Mouse (Mus musculus) intestine, embryonic 14.5 days (tissue): ENCODE results near the gene Tgm5. TPM values are rescaled to one million over a fixed set of nuclear protein-coding genes. Genes with fewer than 3 reads are reported as not detected.

ENCODE experiments used
- ATAC-seq: fragments of 200-750 bp; cut with Nextera tagmentation; replicated peaks from 2 replicates; pipeline ENCODE4 v1.8.0; 2017; ENCODE audit warnings: low read depth, moderate number of reproducible peaks, moderate TSS enrichment, moderate library complexity; ENCODE audit not compliant: low FRiP score, low TSS enrichment
- DNase-seq: peaks from one replicate; pipeline ENCODE4 v3.0.0-alpha.2; 2018; ENCODE audit warnings: low spot score
- H3K27ac ChIP-seq: fragments of 300-500 bp; sonication (generic); 2 replicates; pipeline ENCODE4 v1.5.1; 2014; ENCODE audit warnings: low read depth, mild to moderate bottlenecking, control low read depth
- H3K27me3 ChIP-seq: fragments of 300-500 bp; sonication (generic); replicated peaks from 2 replicates; pipeline ENCODE4 v1.6.1; 2014; ENCODE audit warnings: low read length, control low read depth; ENCODE audit not compliant: control insufficient read depth, insufficient read depth
- H3K36me3 ChIP-seq: fragments of 300-500 bp; sonication (generic); 2 replicates; pipeline ENCODE4 v1.6.1; 2014; ENCODE audit warnings: low read length, control low read depth; ENCODE audit not compliant: control insufficient read depth, insufficient read depth
- H3K4me1 ChIP-seq: fragments of 300-500 bp; sonication (generic); replicated peaks from 2 replicates; pipeline ENCODE4 v1.6.1; 2014; ENCODE audit warnings: low read length, control low read depth, mixed read lengths; ENCODE audit not compliant: control insufficient read depth, insufficient read depth
- H3K4me2 ChIP-seq: fragments of 300-500 bp; sonication (generic); 2 replicates; pipeline ENCODE4 v1.6.1; 2014; ENCODE audit warnings: low read length
- H3K4me3 ChIP-seq: fragments of 300-500 bp; sonication (generic); 2 replicates; pipeline ENCODE4 v1.5.1; 2014; ENCODE audit warnings: low read depth, low read length, control low read depth, mixed read lengths
- H3K9ac ChIP-seq: fragments of 300-500 bp; sonication (generic); 2 replicates; pipeline ENCODE4 v1.6.1; 2014; ENCODE audit warnings: mild to moderate bottlenecking, low read length
- H3K9me3 ChIP-seq: fragments of 300-500 bp; sonication (generic); 2 replicates; pipeline ENCODE4 v1.6.1; 2016; ENCODE audit warnings: low read length, control low read depth; ENCODE audit not compliant: control insufficient read depth
- WGBS: fragments of 180-500 bp; shearing (Covaris S2); extraction: QIAGEN DNeasy Blood & Tissue Kit; methylation state at CpG from one replicate; pipeline ENCODE4 v1.1.7; 2014; 5-methylcytosine and 5-hydroxymethylcytosine counted together
- polyA plus RNA-seq: library from polyadenylated mRNA; unstranded; fragments of >200 nt; fragmentation: Nextera tagmentation; extraction: Ambion mirVana; gene quantifications from 2 replicates; pipeline ENCODE4 v1.2.1, GENCODE M21; 2014

The Tgm5 gene
- polyA plus RNA-seq, 1 experiment from 2014 or later = 0.11 TPM

DNA sequence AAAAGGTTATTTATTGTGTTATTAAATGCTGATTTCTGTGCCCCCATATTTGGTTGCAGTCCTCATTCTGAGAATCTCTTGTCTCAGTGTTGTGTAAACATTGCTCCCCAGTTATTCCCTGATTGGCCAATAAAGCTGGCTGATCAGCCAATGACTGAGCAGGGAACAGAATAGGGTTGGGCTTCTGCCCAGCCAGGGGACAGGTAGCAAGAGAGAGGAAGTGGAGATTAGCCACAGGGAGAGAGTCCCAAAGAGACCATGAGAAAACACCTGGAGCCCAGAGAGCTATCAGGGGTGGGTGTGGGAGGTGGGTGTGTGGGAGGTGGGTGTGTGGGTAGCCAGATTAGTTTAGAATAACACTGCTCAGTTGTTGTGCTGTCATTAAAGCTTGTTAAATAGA is 20.3 kb upstream of the Tgm5 start:
- Histone ChIP-seq H3K27me3 (no peaks in the 10 kb centered on the region), H3K4me3 (no peak overlapping the region), H3K4me1 (no peaks in the 10 kb centered on the region), H3K27ac (no peak overlapping the region), H3K9me3 (no peaks in the 10 kb centered on the region), H3K4me2 (no peak overlapping the region), H3K9ac (no peak overlapping the region), H3K36me3 (no peaks in the 10 kb centered on the region)
- ATAC-seq (no peak), DNase-seq (no peak)

DNA sequence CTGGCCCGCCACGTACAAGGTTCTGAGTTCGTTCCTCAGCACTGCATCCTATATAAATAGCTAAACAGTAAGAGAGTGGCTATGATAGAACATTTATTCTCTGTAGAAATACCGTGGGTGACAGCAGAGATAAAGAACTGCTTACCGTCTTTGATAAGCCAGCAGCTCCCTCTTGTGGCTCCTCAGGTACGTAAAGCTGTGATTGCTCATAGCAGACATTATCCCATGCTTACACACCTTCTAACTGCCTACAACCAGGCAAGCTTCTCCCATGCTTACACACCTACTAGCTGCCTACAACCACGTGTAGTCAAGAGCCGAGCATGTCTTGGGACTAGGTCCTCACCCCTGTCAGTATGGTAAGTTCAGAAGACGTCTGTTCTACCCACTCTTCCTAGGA is 16.4 kb upstream of the Tgm5 start:
- Histone ChIP-seq H3K4me1 (no peaks in the 10 kb centered on the region), H3K9me3 (no peaks in the 10 kb centered on the region), H3K4me2 (no peak overlapping the region), H3K36me3 (no peaks in the 10 kb centered on the region), H3K4me3 (no peak overlapping the region), H3K9ac (no peak overlapping the region), H3K27ac (no peak overlapping the region), H3K27me3 (no peaks in the 10 kb centered on the region)
- ATAC-seq = no peak
- DNase-seq = peak; percentile 72
- 23% methylated on average over 9 of the region's 9 CpGs for WGBS

DNA sequence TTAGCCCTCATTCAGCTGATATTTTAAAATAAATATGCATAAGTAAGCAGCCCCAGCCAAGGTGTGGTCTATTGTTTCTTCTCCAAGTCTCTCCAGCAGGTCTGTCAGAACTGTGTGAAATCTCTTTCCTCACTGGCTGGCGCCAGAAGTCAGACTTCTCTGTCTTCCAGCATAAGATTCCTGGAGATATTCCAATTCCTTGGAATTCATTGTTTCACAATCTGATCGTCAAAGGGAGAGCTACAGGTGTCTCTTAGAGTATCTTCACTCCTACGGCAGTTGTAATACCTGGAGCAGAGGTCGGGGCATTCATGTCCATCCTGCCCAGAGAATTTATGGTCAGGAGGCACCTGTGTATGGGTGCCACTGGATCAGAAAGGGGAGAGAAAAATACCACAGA is 4.1 kb upstream of the Tgm5 start:
- no peak overlapping the region for H3K4me3 ChIP-seq
- no peaks in the 10 kb centered on the region for H3K36me3 ChIP-seq
- H3K27ac ChIP-seq = no peak overlapping the region
- DNase-seq (no peak), ATAC-seq (no peak)
- WGBS = 60% methylated on average over 4 of the region's 4 CpGs
- 0 out of 2 replicates have a peak, but pooled peaks cover 3% of the 10 kb centered on the region for H3K4me1 ChIP-seq
- no peak overlapping the region for H3K4me2 ChIP-seq
- H3K9me3 ChIP-seq = no peaks in the 10 kb centered on the region
- no peak overlapping the region for H3K9ac ChIP-seq
- H3K27me3 ChIP-seq = no peaks in the 10 kb centered on the region

DNA sequence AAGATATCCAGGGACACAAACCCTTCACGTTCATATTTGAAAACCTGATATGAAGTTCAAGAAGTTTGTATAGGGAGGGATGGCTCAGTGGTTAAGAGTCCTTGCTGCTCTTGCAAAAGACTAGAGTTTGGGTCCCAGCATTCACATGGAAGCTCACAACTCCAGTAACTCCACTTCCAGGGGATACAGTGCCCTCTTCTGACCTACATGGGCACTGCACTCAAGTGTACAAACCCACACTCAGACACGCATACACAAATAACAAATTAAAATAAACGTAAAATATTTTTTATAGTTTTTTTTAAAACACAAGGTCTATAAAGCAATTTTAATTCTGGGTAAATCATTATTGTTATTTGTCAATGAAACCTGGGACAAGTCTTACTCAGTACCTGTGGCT is 2.9 kb upstream of the Tgm5 start:
- Histone ChIP-seq H3K9me3 (no peaks in the 10 kb centered on the region), H3K4me3 (no peak overlapping the region), H3K27ac (no peak overlapping the region), H3K27me3 (no peaks in the 10 kb centered on the region), H3K9ac (no peak overlapping the region), H3K4me1 (0 out of 2 replicates have a peak, but pooled peaks cover 3% of the 10 kb centered on the region), H3K4me2 (no peak overlapping the region), H3K36me3 (no peaks in the 10 kb centered on the region)
- 91% methylated on average over 3 of the region's 3 CpGs for WGBS
- DNase-seq (no peak), ATAC-seq (no peak)

DNA sequence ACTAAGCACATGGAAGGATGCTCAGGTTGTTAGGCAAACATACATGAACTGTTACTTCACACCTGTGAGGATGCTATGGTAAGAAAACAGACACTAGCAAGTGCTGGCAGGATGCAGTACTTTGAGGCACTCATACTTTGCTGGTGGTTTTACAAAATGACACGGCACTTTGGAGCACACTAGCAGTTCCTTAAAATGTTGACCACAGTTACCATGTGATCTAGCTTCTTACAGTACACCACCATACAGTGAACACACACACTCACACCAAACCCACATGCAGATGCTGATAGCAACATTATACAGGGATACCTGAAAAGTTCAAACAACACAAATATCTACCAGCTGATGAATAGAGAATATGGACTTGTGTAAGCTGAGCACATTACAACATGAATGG is 3.0 kb downstream of the Tgm5 start:
- no peak overlapping the region for H3K9ac ChIP-seq
- H3K36me3 ChIP-seq = no peaks in the 10 kb centered on the region
- DNase-seq (no peak), ATAC-seq (no peak)
- 81% methylated on average over 1 of the region's 1 CpGs for WGBS
- no peak overlapping the region for H3K4me3 ChIP-seq
- no peak overlapping the region for H3K27ac ChIP-seq
- 0 out of 2 replicates have a peak, but pooled peaks cover 3% of the 10 kb centered on the region for H3K4me1 ChIP-seq
- no peak overlapping the region for H3K4me2 ChIP-seq
- no peaks in the 10 kb centered on the region for H3K27me3 ChIP-seq
- no peaks in the 10 kb centered on the region for H3K9me3 ChIP-seq

DNA sequence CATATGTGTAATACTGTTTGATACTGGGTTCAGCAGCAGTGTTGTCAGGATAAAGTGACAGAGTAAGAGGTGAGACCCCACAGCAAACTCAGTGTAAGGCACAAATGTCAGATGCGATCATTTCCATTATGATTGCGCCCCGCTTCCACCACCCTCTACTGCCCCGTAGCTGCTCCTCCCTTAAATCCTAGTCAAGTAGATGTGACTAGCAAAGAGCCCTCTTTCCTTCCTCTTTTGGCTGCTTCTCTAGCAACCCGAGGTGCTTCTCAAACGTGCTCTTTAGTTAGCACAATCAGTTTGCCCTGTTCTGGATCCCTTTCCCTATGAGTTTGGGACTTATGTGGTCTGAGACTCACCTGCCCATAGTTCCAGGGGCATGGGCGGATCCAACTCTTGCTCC is 10.9 kb downstream of the Tgm5 start:
- no peak overlapping the region for H3K27ac ChIP-seq
- ATAC-seq (no peak), DNase-seq (peak; percentile 43)
- H3K27me3 ChIP-seq = no peaks in the 10 kb centered on the region
- no peaks in the 10 kb centered on the region for H3K4me1 ChIP-seq
- 82% methylated on average over 7 of the region's 7 CpGs for WGBS
- H3K4me2 ChIP-seq = no peak overlapping the region
- no peaks in the 10 kb centered on the region for H3K9me3 ChIP-seq
- H3K4me3 ChIP-seq = no peak overlapping the region
- H3K9ac ChIP-seq = no peak overlapping the region
- H3K36me3 ChIP-seq = no peaks in the 10 kb centered on the region

DNA sequence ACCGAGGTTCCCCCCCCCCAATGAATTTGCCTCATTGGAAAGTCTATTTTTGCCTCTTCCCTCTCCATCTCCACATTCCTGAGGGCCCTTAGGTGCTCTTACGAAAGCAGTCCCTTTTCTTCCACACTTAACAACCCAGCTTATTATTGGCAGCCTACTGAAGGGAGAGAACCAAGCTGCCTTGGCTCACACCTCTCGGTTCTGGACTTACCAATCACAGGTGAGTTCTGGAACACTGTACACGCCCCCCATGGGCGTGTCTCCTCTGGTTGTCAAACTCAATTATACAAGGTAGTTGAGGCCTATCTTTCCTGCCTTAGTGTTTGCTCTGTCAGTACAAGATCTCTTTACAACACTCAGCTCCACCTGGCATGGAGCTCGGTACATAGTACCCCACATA is 13.8 kb downstream of the Tgm5 start:
- Histone ChIP-seq H3K4me2 (no peak overlapping the region), H3K9ac (no peak overlapping the region), H3K4me3 (no peak overlapping the region), H3K36me3 (no peaks in the 10 kb centered on the region), H3K27ac (no peak overlapping the region), H3K9me3 (no peaks in the 10 kb centered on the region), H3K4me1 (no peaks in the 10 kb centered on the region), H3K27me3 (no peaks in the 10 kb centered on the region)
- no peak for ATAC-seq
- WGBS = 75% methylated on average over 6 of the region's 6 CpGs
- DNase-seq = peak; percentile 43

DNA sequence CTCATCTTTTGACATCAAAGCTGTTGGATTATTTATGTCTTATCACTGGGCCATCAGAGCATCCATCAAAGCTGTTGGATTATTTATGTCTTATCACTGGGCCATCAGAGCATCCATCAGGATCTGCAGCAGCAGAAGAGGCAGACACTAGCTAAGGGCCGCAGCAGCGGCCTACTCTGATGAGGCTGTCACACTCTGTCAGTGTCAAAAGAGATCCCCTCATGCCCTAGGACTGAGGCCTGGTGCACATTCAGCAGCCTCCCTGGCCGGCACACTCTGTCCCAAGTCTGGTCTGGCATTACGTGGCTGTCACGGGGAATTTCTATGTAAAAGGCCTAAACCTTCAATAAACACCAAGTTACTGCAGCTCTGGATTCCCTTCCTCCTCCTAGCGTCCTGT is 16.1 kb downstream of the Tgm5 start:
- no peaks in the 10 kb centered on the region for H3K27me3 ChIP-seq
- 62% methylated on average over 6 of the region's 6 CpGs for WGBS
- H3K9ac ChIP-seq = no peak overlapping the region
- H3K27ac ChIP-seq = no peak overlapping the region
- H3K4me3 ChIP-seq = no peak overlapping the region
- H3K4me1 ChIP-seq = no peaks in the 10 kb centered on the region
- no peak for DNase-seq
- no peaks in the 10 kb centered on the region for H3K36me3 ChIP-seq
- ATAC-seq = no peak
- no peaks in the 10 kb centered on the region for H3K9me3 ChIP-seq
- no peak overlapping the region for H3K4me2 ChIP-seq

DNA sequence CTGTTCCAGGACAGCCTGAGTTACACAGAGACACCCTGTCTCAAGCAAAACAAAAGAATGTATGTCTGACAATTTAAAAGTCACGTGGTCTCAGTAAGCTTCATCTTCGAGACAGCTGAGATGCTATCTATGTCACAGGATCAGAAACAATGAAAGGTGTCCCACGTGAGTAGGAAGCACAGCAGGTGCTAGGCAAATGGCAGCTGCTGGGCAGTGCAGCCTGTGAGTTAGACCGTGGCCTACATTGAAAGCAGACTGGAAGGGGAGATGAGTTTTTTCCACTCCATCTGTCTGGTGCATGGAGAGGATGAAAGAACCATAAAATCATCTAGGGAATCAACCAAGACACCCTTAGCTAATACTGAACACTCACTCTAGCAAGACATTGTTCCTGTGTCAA is 18.5 kb downstream of the Tgm5 start:
- Histone ChIP-seq H3K36me3 (no peaks in the 10 kb centered on the region), H3K9me3 (no peaks in the 10 kb centered on the region), H3K9ac (no peak overlapping the region), H3K4me2 (no peak overlapping the region), H3K4me3 (no peak overlapping the region), H3K4me1 (no peaks in the 10 kb centered on the region), H3K27me3 (no peaks in the 10 kb centered on the region), H3K27ac (no peak overlapping the region)
- WGBS = 70% methylated on average over 4 of the region's 4 CpGs
- no peak for ATAC-seq
- DNase-seq = no peak
